Mouse (Mus musculus) CH12.LX (cell line): ENCODE measurements around the gene Phox2a. TPM values are rescaled to one million over a fixed set of nuclear protein-coding genes. Genes with fewer than 3 reads are reported as not detected.

ENCODE experiments used
- DNase-seq: peaks from one replicate; pipeline ENCODE4 v3.0.0-alpha.2; 2013; ENCODE audit errors: extremely low read depth
- H3K27ac ChIP-seq: 2 replicates; pipeline ENCODE4 v1.5.1; 2012; ENCODE audit warnings: low read depth, mild to moderate bottlenecking, control low read depth, moderate library complexity; ENCODE audit not compliant: insufficient read depth
- H3K27me3 ChIP-seq: replicated peaks from 2 replicates; pipeline ENCODE3; 2012; ENCODE audit warnings: inconsistent platforms
- H3K36me3 ChIP-seq, 2 experiments: replicated peaks in 1 of 2; 2 replicates each; pipeline versions ENCODE3 to v1.6.1; 2012; ENCODE audit warnings: inconsistent platforms in 1 of 2, low read length in 1 of 2, mild to moderate bottlenecking in 1 of 2, mixed read lengths in 1 of 2, moderate library complexity in 1 of 2; ENCODE audit not compliant: control insufficient read depth in 1 of 2, insufficient read depth in 1 of 2
- H3K4me1 ChIP-seq, 2 experiments: 2 replicates each; pipeline ENCODE4 v1.6.1; 2012; ENCODE audit warnings: inconsistent platforms in 1 of 2, moderate library complexity in 1 of 2; ENCODE audit not compliant: insufficient read depth in 2 of 2, control insufficient read depth in 1 of 2
- H3K4me2 ChIP-seq: 2 replicates; pipeline ENCODE4 v1.6.1; 2012; ENCODE audit warnings: low read depth, mild to moderate bottlenecking, control low read depth; ENCODE audit not compliant: poor library complexity, insufficient read depth, severe bottlenecking
- H3K4me3 ChIP-seq, 3 experiments: fragments of 150-350 bp in 1 of 3; sonication (generic) in 1 of 3; replicated peaks in 1 of 3; 2 replicates each; pipeline versions ENCODE3 to v1.5.1; 2011 to 2012; ENCODE audit warnings: low read depth in 2 of 3, low read length in 2 of 3, mild to moderate bottlenecking in 2 of 3, moderate library complexity in 2 of 3, control low read depth in 1 of 3, improper control_type of control experiment in 1 of 3, inconsistent platforms in 1 of 3, mixed read lengths in 1 of 3; ENCODE audit not compliant: poor library complexity in 1 of 3
- H3K79me2 ChIP-seq: replicated peaks from 2 replicates; pipeline ENCODE4 v1.6.1; 2012; ENCODE audit warnings: mild to moderate bottlenecking, moderate library complexity; ENCODE audit not compliant: control insufficient read depth, poor library complexity, insufficient read depth, severe bottlenecking; ENCODE audit errors: extremely low read depth
- H3K9ac ChIP-seq: 2 replicates; pipeline ENCODE4 v1.6.1; 2012; ENCODE audit warnings: low read depth, mild to moderate bottlenecking, control low read depth, moderate library complexity; ENCODE audit not compliant: insufficient read depth
- H3K9me3 ChIP-seq: replicated peaks from 2 replicates; pipeline ENCODE3; 2012; ENCODE audit warnings: low read length, inconsistent platforms, mixed read lengths
- BHLHE40 ChIP-seq: IDR thresholded peaks from 2 replicates; pipeline ENCODE4 v1.6.1; 2011; ENCODE audit warnings: mild to moderate bottlenecking, low read depth, low read length, improper control_type of control experiment
- CHD1 ChIP-seq: IDR thresholded peaks from 2 replicates; pipeline ENCODE4 v1.6.1; 2012; ENCODE audit warnings: low read depth, low read length, improper control_type of control experiment, inconsistent platforms
- CHD2 ChIP-seq: IDR thresholded peaks from 2 replicates; pipeline ENCODE4 v1.6.1; 2011; ENCODE audit warnings: low read length, improper control_type of control experiment
- CTCF ChIP-seq, 2 experiments: IDR thresholded peaks in 1 of 2; conservative IDR thresholded peaks in 1 of 2; 2 replicates each; pipeline ENCODE4 v1.5.1; 2011 to 2012; ENCODE audit warnings: low read depth in 2 of 2, low read length in 2 of 2, improper control_type of control experiment in 1 of 2, inconsistent platforms in 1 of 2, mild to moderate bottlenecking in 1 of 2, moderate library complexity in 1 of 2
- E2F4 ChIP-seq: IDR thresholded peaks from 2 replicates; pipeline ENCODE4 v1.6.1; 2011; ENCODE audit warnings: low read depth, low read length, improper control_type of control experiment; ENCODE audit not compliant: insufficient replicate concordance
- ELF1 ChIP-seq: IDR thresholded peaks from 2 replicates; pipeline ENCODE4 v1.6.1; 2014; ENCODE audit warnings: low read depth, mild to moderate bottlenecking, inconsistent platforms, low read length, improper control_type of control experiment
- EP300 ChIP-seq: IDR thresholded peaks from 2 replicates; pipeline ENCODE4 v1.6.1; 2011; ENCODE audit warnings: low read length, improper control_type of control experiment
- ETS1 ChIP-seq: conservative IDR thresholded peaks from 2 replicates; pipeline ENCODE4 v1.6.1; 2012; ENCODE audit warnings: low read depth, mild to moderate bottlenecking, inconsistent platforms, low read length, improper control_type of control experiment, moderate library complexity
- GABPA ChIP-seq: IDR thresholded peaks from 2 replicates; pipeline ENCODE4 v1.6.1; 2012; ENCODE audit warnings: low read depth, low read length, improper control_type of control experiment, inconsistent platforms; ENCODE audit not compliant: insufficient replicate concordance
- IRF4 ChIP-seq: IDR thresholded peaks from 2 replicates; pipeline ENCODE4 v1.6.1; 2014; ENCODE audit warnings: low read depth, mild to moderate bottlenecking, inconsistent platforms, low read length, improper control_type of control experiment
- JUND ChIP-seq: conservative IDR thresholded peaks from 2 replicates; pipeline ENCODE4 v1.6.1; 2011; ENCODE audit warnings: low read depth, low read length, improper control_type of control experiment
- KAT2A ChIP-seq: IDR thresholded peaks from 2 replicates; pipeline ENCODE4 v1.6.1; 2012; ENCODE audit warnings: low read length, improper control_type of control experiment, inconsistent platforms; ENCODE audit not compliant: insufficient replicate concordance
- MAFK ChIP-seq: IDR thresholded peaks from 2 replicates; pipeline ENCODE4 v1.6.1; 2011; ENCODE audit warnings: low read length, improper control_type of control experiment; ENCODE audit not compliant: insufficient replicate concordance
- MEF2A ChIP-seq: IDR thresholded peaks from 2 replicates; pipeline ENCODE4 v1.6.1; 2014; ENCODE audit warnings: low read depth, mild to moderate bottlenecking, inconsistent platforms, low read length, improper control_type of control experiment, borderline replicate concordance
- MXI1 ChIP-seq: IDR thresholded peaks from 2 replicates; pipeline ENCODE4 v1.6.1; 2011; ENCODE audit warnings: mild to moderate bottlenecking, low read depth, low read length, improper control_type of control experiment
- NELFE ChIP-seq: IDR thresholded peaks from 2 replicates; pipeline ENCODE4 v1.6.1; 2011; ENCODE audit warnings: low read depth, low read length, improper control_type of control experiment
- NRF1 ChIP-seq: IDR thresholded peaks from 2 replicates; pipeline ENCODE4 v1.6.1; 2014; ENCODE audit warnings: low read depth, mild to moderate bottlenecking, inconsistent platforms, low read length, improper control_type of control experiment, moderate library complexity
- POLR2AphosphoS2 ChIP-seq: IDR thresholded peaks from 2 replicates; pipeline ENCODE4 v1.6.1; 2011; ENCODE audit warnings: low read depth, low read length, improper control_type of control experiment
- RAD21 ChIP-seq: IDR thresholded peaks from 2 replicates; pipeline ENCODE4 v1.6.1; 2011; ENCODE audit warnings: low read depth, mild to moderate bottlenecking, low read length, improper control_type of control experiment, moderate library complexity
- RCOR1 ChIP-seq: conservative IDR thresholded peaks from 2 replicates; pipeline ENCODE4 v1.6.1; 2012; ENCODE audit warnings: low read depth, mild to moderate bottlenecking, inconsistent platforms, low read length, improper control_type of control experiment
- SIN3A ChIP-seq: IDR thresholded peaks from 2 replicates; pipeline ENCODE4 v1.6.1; 2012; ENCODE audit warnings: low read length, improper control_type of control experiment, inconsistent platforms
- TBP ChIP-seq: conservative IDR thresholded peaks from 2 replicates; pipeline ENCODE4 v1.6.1; 2011; ENCODE audit warnings: low read depth, low read length, improper control_type of control experiment
- TCF12 ChIP-seq: IDR thresholded peaks from 2 replicates; pipeline ENCODE4 v1.6.1; 2014; ENCODE audit warnings: low read depth, mild to moderate bottlenecking, inconsistent platforms, low read length, improper control_type of control experiment
- UBTF ChIP-seq: IDR thresholded peaks from 2 replicates; pipeline ENCODE4 v1.6.1; 2012; ENCODE audit warnings: low read depth, mild to moderate bottlenecking, inconsistent platforms, low read length, improper control_type of control experiment, moderate library complexity
- USF1 ChIP-seq: IDR thresholded peaks from 2 replicates; pipeline ENCODE4 v1.6.1; 2014; ENCODE audit warnings: low read depth, mild to moderate bottlenecking, inconsistent platforms, low read length, improper control_type of control experiment
- USF2 ChIP-seq: conservative IDR thresholded peaks from 2 replicates; pipeline ENCODE4 v1.6.1; 2011; ENCODE audit warnings: low read depth, low read length, improper control_type of control experiment
- ZC3H11A ChIP-seq: IDR thresholded peaks from 2 replicates; pipeline ENCODE4 v1.6.1; 2012; ENCODE audit warnings: low read depth, mild to moderate bottlenecking, inconsistent platforms, low read length, improper control_type of control experiment
- ZNF384 ChIP-seq: IDR thresholded peaks from 2 replicates; pipeline ENCODE4 v1.6.1; 2012; ENCODE audit warnings: low read depth, low read length, improper control_type of control experiment, inconsistent platforms
- dilution Hi-C: fragments of 300-500 bp; cut with MboI; formaldehyde crosslinking; loops from 2 replicates; pipeline ENCODE4 v1.14.3; 2020; ENCODE audit warnings: low sequenced_read_pairs; ENCODE audit not compliant: extremely low pct_unique_long_range_greater_than_20kb, extremely low pct_ligation_motif_present
- in situ Hi-C: fragments of 300-500 bp; cut with MboI; formaldehyde crosslinking; loops from 3 replicates; pipeline ENCODE4 v1.14.3; 2019; ENCODE audit warnings: low sequenced_read_pairs, low pct_ligation_motif_present, low pct_unique_long_range_greater_than_20kb, mixed read lengths
- polyA plus RNA-seq: library from polyadenylated mRNA; unstranded; fragments of >175 nt; gene quantifications from 2 replicates; pipeline ENCODE4 v1.2.1, GENCODE M21; 2012; ENCODE audit warnings: low read depth; ENCODE audit not compliant: insufficient read length
- total RNA-seq, 2 experiments: library from RNA; depleted of rRNA; stranded (reverse); fragments of 300-350 nt in 1 of 2; fragments of >200 nt in 1 of 2; gene quantifications; 2 replicates each; pipeline ENCODE4 v1.2.3; 2012 to 2014

Gene Phox2a
- total and polyA plus RNA-seq, 3 experiments = not detected

DNA sequence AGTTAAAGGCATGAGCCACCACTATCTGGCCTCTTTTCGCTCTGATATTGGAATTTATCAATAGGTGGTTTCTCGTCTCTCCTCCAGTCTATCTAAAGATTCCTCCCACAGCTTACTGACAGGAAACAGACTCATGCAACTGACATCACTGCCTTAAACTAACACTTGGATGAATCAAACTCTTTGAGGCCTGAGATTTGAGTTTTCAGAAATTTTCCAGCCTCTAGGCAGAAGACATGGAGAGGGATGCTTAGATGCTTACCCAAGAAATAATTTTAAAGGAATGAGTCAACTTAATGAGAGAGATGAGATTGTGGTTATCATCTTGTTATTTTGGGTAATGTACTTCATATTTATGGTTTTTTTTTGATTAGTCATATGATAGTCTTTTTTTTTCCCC lies 35.7 kb downstream of the Phox2a start:
- TF ChIP-seq USF2 (no peak), BHLHE40 (no peak), POLR2AphosphoS2 (no peak), ZNF384 (no peak), NRF1 (no peak), RCOR1 (no peak), KAT2A (no peak), SIN3A (no peak), USF1 (no peak), ZC3H11A (no peak), JUND (no peak), TBP (no peak), NELFE (no peak), ETS1 (no peak), CHD2 (no peak), MEF2A (no peak), CTCF (conservative IDR thresholded peaks at IDR 0.05 in 1 of 2, IDR thresholded peaks at IDR 0.05 in 1 of 2; ENCODE audit: low read depth in 2 of 2, low read length in 2 of 2) (no peak)
- H3K79me2 ChIP-seq = no peaks in the 10 kb centered on the region
- no peaks in the 10 kb centered on the region for H3K36me3 ChIP-seq
- no peak overlapping the region for H3K4me2 ChIP-seq
- dilution Hi-C loops = no loop called here
- H3K4me3 ChIP-seq = no peak overlapping the region
- H3K27me3 ChIP-seq = no peaks in the 10 kb centered on the region
- H3K9me3 ChIP-seq = no peaks in the 10 kb centered on the region
- H3K9ac ChIP-seq = no peak overlapping the region
- H3K4me1 ChIP-seq = peaks cover 4 to 28% of the 10 kb centered on the region in 2 experiments; a peak in 3 of 4 replicates
- no peak for DNase-seq
- no peak overlapping the region for H3K27ac ChIP-seq
- in situ Hi-C loops = no loop called here

DNA sequence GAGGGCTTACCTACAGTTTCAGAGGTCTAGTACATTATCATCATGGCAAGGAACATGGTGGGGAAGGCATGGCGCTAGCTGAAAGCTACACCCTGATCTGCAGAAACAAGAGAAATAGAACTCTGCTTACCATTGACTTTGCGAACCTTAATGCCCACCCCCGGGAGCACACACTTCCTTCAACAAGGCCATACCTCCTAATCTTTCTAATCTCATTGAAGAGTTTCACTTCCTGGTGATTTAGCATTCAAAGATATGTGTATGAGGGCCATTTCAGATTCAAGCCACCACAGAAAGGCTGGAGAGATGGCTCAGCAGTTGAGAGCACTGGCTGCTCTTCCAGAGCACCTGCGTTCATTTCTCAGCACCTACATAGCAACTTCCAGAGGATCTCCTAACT lies 39.0 kb downstream of the Phox2a start, which contains the start of gene Folr2:
Gene Folr2, minus strand, starts transcription at position 101 of the 400 bp plus-strand sequence.
- Histone ChIP-seq H3K4me1 (peaks cover 4 to 22% of the 10 kb centered on the region in 2 experiments; a peak in 2 of 4 replicates), H3K27ac (no peak within 1 kb of the TSS), H3K36me3 (no peaks in the 10 kb centered on the region), H3K79me2 (no peaks in the 10 kb centered on the region), H3K27me3 (no peaks in the 10 kb centered on the region), H3K4me3 (no peak within 1 kb of the TSS), H3K4me2 (no peak within 1 kb of the TSS), H3K9ac (no peak within 1 kb of the TSS), H3K9me3 (no peaks in the 10 kb centered on the region)
- no peak for TF ChIP-seq KAT2A
- no peak for TF ChIP-seq CHD1
- TF ChIP-seq ZC3H11A = no peak
- TF ChIP-seq RAD21 = no peak
- no peak for TF ChIP-seq MEF2A
- TF ChIP-seq GABPA = no peak
- no peak for TF ChIP-seq CHD2
- TF ChIP-seq NRF1 = no peak
- no peak for TF ChIP-seq EP300
- no peak for TF ChIP-seq E2F4
- TF ChIP-seq UBTF = no peak
- TF ChIP-seq ELF1 = no peak
- no peak for TF ChIP-seq CTCF (conservative IDR thresholded peaks at IDR 0.05 in 1 of 2, IDR thresholded peaks at IDR 0.05 in 1 of 2; ENCODE audit: low read depth in 2 of 2, low read length in 2 of 2)
- no peak for TF ChIP-seq JUND
- TF ChIP-seq IRF4 = no peak
- no peak for TF ChIP-seq SIN3A
- no peak for TF ChIP-seq MAFK
- TF ChIP-seq USF2 = no peak
- TF ChIP-seq TCF12 = no peak
- no peak for TF ChIP-seq MXI1
- dilution Hi-C loops = no loop called here
- no peak for DNase-seq
- in situ Hi-C loops = no loop called here
